Mouse (Mus musculus): ENCODE data around the gene Gm36864. TPM values are rescaled to one million over a fixed set of nuclear protein-coding genes. Genes with fewer than 3 reads are reported as not detected.

The Gm36864 gene
- polyA plus RNA-seq, 1 experiment from 2014 or later: not detected

DNA sequence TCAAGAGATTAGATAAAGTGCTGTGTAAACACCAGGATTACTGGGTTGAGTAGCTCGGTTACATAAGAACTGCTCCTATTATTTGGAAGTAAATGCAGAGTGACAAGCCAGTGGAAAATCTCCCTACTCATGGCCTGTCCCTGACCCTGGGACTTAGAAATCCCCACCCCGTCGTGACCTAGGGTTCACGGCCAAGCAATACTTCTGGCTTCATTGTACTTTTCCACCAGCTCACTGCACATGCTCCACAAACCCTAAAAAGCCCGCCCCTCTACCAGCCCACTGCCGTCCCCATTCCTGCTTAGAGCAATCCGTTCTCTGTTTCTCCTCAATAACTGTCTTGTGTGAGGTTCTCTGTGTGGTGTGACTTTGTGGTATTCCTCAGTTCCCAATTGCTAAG, 51.8 kb downstream of the Gm36864 start:
- 78% methylated on average over 7 of the region's 7 CpGs for WGBS
- H3K27ac ChIP-seq (replicated peaks): no peak overlapping the region
- H3K4me1 ChIP-seq (replicated peaks): no peaks in the 10 kb centered on the region
- H3K9me3 ChIP-seq: no peaks in the 10 kb centered on the region; the same call in 1 of the 2 replicates
- H3K4me2 ChIP-seq: no peak overlapping the region
- H3K27me3 ChIP-seq: peaks cover 3% of the 10 kb centered on the region; the same call in 1 of the 2 replicates
- ATAC-seq (ENCODE audit: low read depth): no peak
- H3K9ac ChIP-seq: no peak overlapping the region
- no peaks in the 10 kb centered on the region for H3K36me3 ChIP-seq
- no peak overlapping the region for H3K4me3 ChIP-seq

DNA sequence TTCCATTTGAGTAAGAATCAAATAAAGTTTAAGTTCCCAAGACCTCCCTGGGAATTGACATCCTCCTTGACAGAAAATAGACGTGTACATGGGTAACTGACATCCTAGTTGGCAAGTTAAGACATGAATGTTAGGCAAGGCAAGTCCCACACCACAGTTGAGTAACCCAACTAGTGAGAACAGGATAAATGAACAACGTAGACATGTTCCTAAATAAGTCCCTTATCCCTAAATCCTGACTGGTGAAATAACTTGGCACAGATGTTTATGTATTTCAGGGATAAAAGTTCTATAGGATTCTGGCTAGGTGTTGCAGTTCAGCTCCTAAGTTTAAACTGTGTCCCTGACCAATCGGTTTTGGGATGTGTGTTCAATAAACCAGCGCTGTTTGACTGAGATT, 55.0 kb downstream of the Gm36864 start:
- Histone ChIP-seq H3K27ac (replicated peaks) (no peak overlapping the region), H3K4me2 (no peak overlapping the region), H3K4me3 (no peak overlapping the region), H3K9me3 (no peaks in the 10 kb centered on the region; the same call in 1 of the 2 replicates), H3K36me3 (no peaks in the 10 kb centered on the region), H3K4me1 (replicated peaks) (no peaks in the 10 kb centered on the region), H3K9ac (no peak overlapping the region), H3K27me3 (peaks cover 3% of the 10 kb centered on the region; the same call in 1 of the 2 replicates)
- WGBS: 82% methylated on average over 4 of the region's 4 CpGs
- ATAC-seq (ENCODE audit: low read depth): no peak

GRCm38 (mm10) chr7:44291418-44291817, 55.4 kb downstream of the Gm36864 start:
- no peak for ATAC-seq (ENCODE audit: low read depth)
- peaks cover 3% of the 10 kb centered on the region; the same call in 1 of the 2 replicates for H3K27me3 ChIP-seq
- no peaks in the 10 kb centered on the region for H3K36me3 ChIP-seq
- WGBS: 51% methylated on average over 4 of the region's 4 CpGs
- no peak overlapping the region for H3K4me2 ChIP-seq
- no peak overlapping the region for H3K27ac ChIP-seq (replicated peaks)
- H3K4me1 ChIP-seq (replicated peaks): no peaks in the 10 kb centered on the region
- no peak overlapping the region for H3K9ac ChIP-seq
- H3K9me3 ChIP-seq: no peaks in the 10 kb centered on the region; the same call in 1 of the 2 replicates
- H3K4me3 ChIP-seq: no peak overlapping the region

Other genes starting within 250 kb of the Gm36864 start
- gene Klk1b11, start 240.3 kb upstream of the Gm36864 start, polyA plus RNA-seq (2015; fragmentation: Nextera tagmentation; extraction: Ambion mirVana): not detected in 2 replicates
- gene Klk1b26, start 224.0 kb upstream of the Gm36864 start, polyA plus RNA-seq (2015; fragmentation: Nextera tagmentation; extraction: Ambion mirVana): not detected in 2 replicates
- gene Klk1b27, start 183.9 kb upstream of the Gm36864 start, polyA plus RNA-seq (2015; fragmentation: Nextera tagmentation; extraction: Ambion mirVana): not detected in 2 replicates
- gene Klk1b21, start 133.8 kb upstream of the Gm36864 start, polyA plus RNA-seq (2015; fragmentation: Nextera tagmentation; extraction: Ambion mirVana): not detected in 2 replicates
- not detected in 2 replicates for gene Klk1b22, start 123.5 kb upstream of the Gm36864 start, polyA plus RNA-seq (2015; fragmentation: Nextera tagmentation; extraction: Ambion mirVana)
- not detected in 2 replicates for gene Klk1b16, start 99.4 kb upstream of the Gm36864 start, polyA plus RNA-seq (2015; fragmentation: Nextera tagmentation; extraction: Ambion mirVana)
- gene Klk1b24, start 47.9 kb upstream of the Gm36864 start, polyA plus RNA-seq (2015; fragmentation: Nextera tagmentation; extraction: Ambion mirVana): not detected in 2 replicates
- gene Klk1b3, start 38.0 kb upstream of the Gm36864 start, polyA plus RNA-seq (2015; fragmentation: Nextera tagmentation; extraction: Ambion mirVana): not detected in 2 replicates
- not detected in 2 replicates for gene Klk1b4, start 28.7 kb upstream of the Gm36864 start, polyA plus RNA-seq (2015; fragmentation: Nextera tagmentation; extraction: Ambion mirVana)
- gene Klk1b5, start 20.2 kb upstream of the Gm36864 start, polyA plus RNA-seq (2015; fragmentation: Nextera tagmentation; extraction: Ambion mirVana): not detected in 2 replicates
- not detected in 2 replicates for gene Klk1, start 10.8 kb upstream of the Gm36864 start, polyA plus RNA-seq (2015; fragmentation: Nextera tagmentation; extraction: Ambion mirVana)
- gene 1700028J19Rik, start 10.5 kb downstream of the Gm36864 start, polyA plus RNA-seq (2015; fragmentation: Nextera tagmentation; extraction: Ambion mirVana): 1.1 and 1.3 TPM in 2 replicates
- 180 and 187 TPM in 2 replicates for gene 2410002F23Rik, start 10.5 kb downstream of the Gm36864 start, polyA plus RNA-seq (2015; fragmentation: Nextera tagmentation; extraction: Ambion mirVana)
- not detected in 2 replicates for gene Acp4, start 21.2 kb downstream of the Gm36864 start, polyA plus RNA-seq (2015; fragmentation: Nextera tagmentation; extraction: Ambion mirVana)
- not detected in 2 replicates for gene Gm15517, start 25.3 kb downstream of the Gm36864 start, polyA plus RNA-seq (2015; fragmentation: Nextera tagmentation; extraction: Ambion mirVana)
- gene Clec11a, start 70.7 kb downstream of the Gm36864 start, polyA plus RNA-seq (2015; fragmentation: Nextera tagmentation; extraction: Ambion mirVana): 2.8 TPM in 2 replicates
- gene Shank1, start 74.1 kb downstream of the Gm36864 start, polyA plus RNA-seq (2015; fragmentation: Nextera tagmentation; extraction: Ambion mirVana): 26.5 and 27.7 TPM in 2 replicates
- gene Syt3, start 147.9 kb downstream of the Gm36864 start, polyA plus RNA-seq (2015; fragmentation: Nextera tagmentation; extraction: Ambion mirVana): 24.9 and 28.4 TPM in 2 replicates
- 1.0 and 1.5 TPM in 2 replicates for gene 1700008O03Rik, start 149.6 kb downstream of the Gm36864 start, polyA plus RNA-seq (2015; fragmentation: Nextera tagmentation; extraction: Ambion mirVana)
- gene Lrrc4b, start 192.8 kb downstream of the Gm36864 start, polyA plus RNA-seq (2015; fragmentation: Nextera tagmentation; extraction: Ambion mirVana): 11.3 and 13.3 TPM in 2 replicates
- 1.6 and 2.9 TPM in 2 replicates for gene Aspdh, start 229.2 kb downstream of the Gm36864 start, polyA plus RNA-seq (2015; fragmentation: Nextera tagmentation; extraction: Ambion mirVana)
- 49.9 and 54.3 TPM in 2 replicates for gene Josd2, start 231.8 kb downstream of the Gm36864 start, polyA plus RNA-seq (2015; fragmentation: Nextera tagmentation; extraction: Ambion mirVana)